Mouse (Mus musculus) neural tube, embryonic 14.5 days (tissue): ENCODE data around the gene Map4k2. TPM values are rescaled to one million over a fixed set of nuclear protein-coding genes. Genes with fewer than 3 reads are reported as not detected.

Experiments
- ATAC-seq: fragments of 200-750 bp; cut with Nextera tagmentation; 2 replicates; pipeline ENCODE4 v1.8.0; 2017; ENCODE audit warnings: low read depth, mild to moderate bottlenecking, moderate TSS enrichment, moderate library complexity
- H3K27ac ChIP-seq: fragments of 300-500 bp; sonication (generic); 2 replicates; pipeline ENCODE4 v1.5.1; 2014; ENCODE audit warnings: low read depth, mild to moderate bottlenecking, control low read depth, low read length, moderate library complexity, mixed read lengths
- H3K27me3 ChIP-seq: fragments of 300-500 bp; sonication (generic); 2 replicates; pipeline ENCODE4 v1.6.1; 2014; ENCODE audit warnings: low read length; ENCODE audit not compliant: control insufficient read depth, insufficient read depth
- H3K36me3 ChIP-seq: fragments of 300-500 bp; sonication (generic); 2 replicates; pipeline ENCODE4 v1.6.1; 2014; ENCODE audit warnings: low read length, mixed read lengths; ENCODE audit not compliant: control insufficient read depth, insufficient read depth
- H3K4me1 ChIP-seq: fragments of 300-500 bp; sonication (generic); 2 replicates; pipeline ENCODE4 v1.6.1; 2014; ENCODE audit warnings: low read length; ENCODE audit not compliant: control insufficient read depth, insufficient read depth
- H3K4me2 ChIP-seq: fragments of 300-500 bp; sonication (generic); 2 replicates; pipeline ENCODE4 v1.6.1; 2014; ENCODE audit warnings: mild to moderate bottlenecking, low read depth, low read length, control low read depth
- H3K4me3 ChIP-seq: fragments of 300-500 bp; sonication (generic); 2 replicates; pipeline ENCODE4 v1.5.1; 2014; ENCODE audit warnings: low read depth, low read length, control low read depth, mixed read lengths
- H3K9ac ChIP-seq: fragments of 300-500 bp; sonication (generic); replicated peaks from 2 replicates; pipeline ENCODE4 v1.6.1; 2014; ENCODE audit warnings: low read depth, mild to moderate bottlenecking, control low read depth, low read length, mixed read lengths
- H3K9me3 ChIP-seq: fragments of 300-500 bp; sonication (generic); 2 replicates; pipeline ENCODE4 v1.6.1; 2016; ENCODE audit warnings: low read length; ENCODE audit not compliant: control insufficient read depth
- WGBS: fragments of 180-500 bp; shearing (Covaris S2); extraction: QIAGEN DNeasy Blood & Tissue Kit; methylation state at CpG from one replicate; pipeline ENCODE4 v1.1.7; 2014; 5-methylcytosine and 5-hydroxymethylcytosine counted together
- polyA plus RNA-seq: library from polyadenylated mRNA; unstranded; fragments of >200 nt; fragmentation: Nextera tagmentation; extraction: Ambion mirVana; gene quantifications from 2 replicates; pipeline ENCODE4 v1.2.1, GENCODE M21; 2014

The Map4k2 gene
- polyA plus RNA-seq, 1 experiment from 2014 or later, result 13.3 TPM

- Histone ChIP-seq H3K4me1 (0 out of 2 replicates have a peak, but pooled peaks cover 3% of the 10 kb centered on the region), H3K36me3 (no peaks in the 10 kb centered on the region), H3K27ac (no peak overlapping the region), H3K9me3 (no peaks in the 10 kb centered on the region), H3K9ac (no peak overlapping the region), H3K4me2 (no peak overlapping the region), H3K4me3 (no peak overlapping the region), H3K27me3 (no peaks in the 10 kb centered on the region)
- ATAC-seq, result no peak
- WGBS, result 85% methylated on average over 5 of the region's 5 CpGs
Measured at GRCm38 (mm10) chr19:6385419-6385818, 44.5 kb downstream of the Map4k2 start.

GRCm38 (mm10) chr19:6385821-6386220 lies 44.9 kb downstream of the Map4k2 start:
- H3K9me3 ChIP-seq, result no peaks in the 10 kb centered on the region
- H3K4me2 ChIP-seq, result no peak overlapping the region
- H3K27me3 ChIP-seq, result no peaks in the 10 kb centered on the region
- no peak overlapping the region for H3K27ac ChIP-seq
- no peak for ATAC-seq
- no peak overlapping the region for H3K9ac ChIP-seq
- 0 out of 2 replicates have a peak, but pooled peaks cover 3% of the 10 kb centered on the region for H3K4me1 ChIP-seq
- no peak overlapping the region for H3K4me3 ChIP-seq
- 83% methylated on average over 7 of the region's 7 CpGs for WGBS
- H3K36me3 ChIP-seq, result no peaks in the 10 kb centered on the region

- Histone ChIP-seq H3K4me1 (0 out of 2 replicates have a peak, but pooled peaks cover 3% of the 10 kb centered on the region), H3K36me3 (no peaks in the 10 kb centered on the region), H3K4me2 (no peak overlapping the region), H3K27me3 (no peaks in the 10 kb centered on the region), H3K9ac (no peak overlapping the region), H3K4me3 (no peak overlapping the region), H3K27ac (no peak overlapping the region), H3K9me3 (no peaks in the 10 kb centered on the region)
- WGBS, result 71% methylated on average over 9 of the region's 9 CpGs
- no peak for ATAC-seq
Measured at GRCm38 (mm10) chr19:6386234-6386633, 45.3 kb downstream of the Map4k2 start.

- no peak for ATAC-seq
- Histone ChIP-seq H3K4me1 (0 out of 2 replicates have a peak, but pooled peaks cover 3% of the 10 kb centered on the region), H3K9me3 (no peaks in the 10 kb centered on the region), H3K27me3 (no peaks in the 10 kb centered on the region), H3K36me3 (no peaks in the 10 kb centered on the region), H3K9ac (no peak overlapping the region), H3K4me3 (no peak overlapping the region), H3K4me2 (no peak overlapping the region), H3K27ac (no peak overlapping the region)
- WGBS, result 84% methylated on average over 13 of the region's 13 CpGs
Measured at GRCm38 (mm10) chr19:6388006-6388405, 47.1 kb downstream of the Map4k2 start.

GRCm38 (mm10) chr19:6389803-6390202 lies 48.9 kb downstream of the Map4k2 start:
- H3K4me3 ChIP-seq, result peak overlapping the region; percentile 22
- no peaks in the 10 kb centered on the region for H3K36me3 ChIP-seq
- ATAC-seq, result peak; percentile 57; the same call in 1 of the 2 replicates
- no peaks in the 10 kb centered on the region for H3K9me3 ChIP-seq
- H3K9ac ChIP-seq, result peak overlapping the region; percentile 22; the same call in 1 of the 2 replicates
- H3K27me3 ChIP-seq, result no peaks in the 10 kb centered on the region
- no peak overlapping the region for H3K27ac ChIP-seq
- WGBS, result 6% methylated on average over 16 of the region's 16 CpGs
- H3K4me1 ChIP-seq, result no peaks in the 10 kb centered on the region
- H3K4me2 ChIP-seq, result peak overlapping the region; percentile 44

GRCm38 (mm10) chr19:6390251-6390650 lies 49.3 kb downstream of the Map4k2 start:
- H3K9ac ChIP-seq, result no peak overlapping the region
- no peaks in the 10 kb centered on the region for H3K9me3 ChIP-seq
- no peak overlapping the region for H3K4me3 ChIP-seq
- no peak for ATAC-seq
- H3K27ac ChIP-seq, result no peak overlapping the region
- H3K36me3 ChIP-seq, result no peaks in the 10 kb centered on the region
- 59% methylated on average over 6 of the region's 6 CpGs for WGBS
- no peaks in the 10 kb centered on the region for H3K27me3 ChIP-seq
- H3K4me2 ChIP-seq, result peak overlapping the region; percentile 44; the same call in 1 of the 2 replicates
- H3K4me1 ChIP-seq, result no peaks in the 10 kb centered on the region

- H3K36me3 ChIP-seq, result no peaks in the 10 kb centered on the region
- H3K4me1 ChIP-seq, result no peaks in the 10 kb centered on the region
- no peaks in the 10 kb centered on the region for H3K27me3 ChIP-seq
- H3K9ac ChIP-seq, result no peak overlapping the region
- no peak for ATAC-seq
- no peak overlapping the region for H3K4me2 ChIP-seq
- H3K9me3 ChIP-seq, result no peaks in the 10 kb centered on the region
- WGBS, result 94% methylated on average over 14 of the region's 14 CpGs
- H3K27ac ChIP-seq, result no peak overlapping the region
- H3K4me3 ChIP-seq, result no peak overlapping the region
Measured at GRCm38 (mm10) chr19:6392743-6393393, 51.9 kb downstream of the Map4k2 start.

- WGBS, result 90% methylated on average over 16 of the region's 16 CpGs
- H3K4me1 ChIP-seq, result no peaks in the 10 kb centered on the region
- no peaks in the 10 kb centered on the region for H3K9me3 ChIP-seq
- H3K4me3 ChIP-seq, result no peak overlapping the region
- H3K4me2 ChIP-seq, result no peak overlapping the region
- no peaks in the 10 kb centered on the region for H3K36me3 ChIP-seq
- H3K27me3 ChIP-seq, result no peaks in the 10 kb centered on the region
- ATAC-seq, result no peak
- no peak overlapping the region for H3K9ac ChIP-seq
- no peak overlapping the region for H3K27ac ChIP-seq
Measured at GRCm38 (mm10) chr19:6393637-6394036, 52.7 kb downstream of the Map4k2 start.

GRCm38 (mm10) chr19:6396237-6396636 lies 55.3 kb downstream of the Map4k2 start:
- 85% methylated on average over 5 of the region's 5 CpGs for WGBS

More at GRCm38 (mm10) chr19:6396237-6396636, 55.3 kb downstream of the Map4k2 start:
- H3K9me3 ChIP-seq, result no peaks in the 10 kb centered on the region
- ATAC-seq, result no peak
- no peak overlapping the region for H3K9ac ChIP-seq
- no peaks in the 10 kb centered on the region for H3K36me3 ChIP-seq
- H3K4me3 ChIP-seq, result no peak overlapping the region
- no peaks in the 10 kb centered on the region for H3K27me3 ChIP-seq
- no peak overlapping the region for H3K4me2 ChIP-seq
- H3K4me1 ChIP-seq, result peaks cover 14% of the 10 kb centered on the region
- no peak overlapping the region for H3K27ac ChIP-seq
